Mouse (Mus musculus): ENCODE results near the gene Rbms2.

GRCm38 (mm10) chr10:128188242-128188877 is 8.3 kb upstream of the Rbms2 start:
- TF ChIP-seq CTCF (IDR thresholded peaks at IDR 0.05): peak; percentile 90
- no peak for TF ChIP-seq POLR2A (IDR thresholded peaks at IDR 0.05; ENCODE audit: insufficient read depth, low read depth, low read length)
- TF ChIP-seq EP300 (IDR thresholded peaks at IDR 0.05; ENCODE audit: insufficient read depth, low read depth, low read length): no peak
